Mouse (Mus musculus) liver, postnatal 0 days (tissue): ENCODE measurements around the gene Gpr89. TPM values are rescaled to one million over a fixed set of nuclear protein-coding genes. Genes with fewer than 3 reads are reported as not detected.

Experiments used
- ATAC-seq: fragments of 200-750 bp; cut with Nextera tagmentation; 2 replicates; pipeline ENCODE4 v1.8.0; 2017; ENCODE audit warnings: mild to moderate bottlenecking, moderate library complexity
- DNase-seq: peaks from one replicate; pipeline ENCODE4 v3.0.0-alpha.2; 2016
- H3K27ac ChIP-seq: fragments of 300-500 bp; sonication (generic); 2 replicates; pipeline ENCODE4 v1.5.1; 2014; ENCODE audit warnings: antibody characterized with exemption, moderate library complexity, mild to moderate bottlenecking, low read depth
- H3K27me3 ChIP-seq: fragments of 300-500 bp; sonication (generic); 2 replicates; pipeline ENCODE4 v1.6.1; 2014; ENCODE audit warnings: low read length, control low read depth, mixed read lengths; ENCODE audit not compliant: insufficient read depth
- H3K36me3 ChIP-seq: fragments of 300-500 bp; sonication (generic); replicated peaks from 2 replicates; pipeline ENCODE4 v1.6.1; 2014; ENCODE audit warnings: mild to moderate bottlenecking, control low read depth, low read length, moderate library complexity, mixed read lengths; ENCODE audit not compliant: insufficient read depth
- H3K4me1 ChIP-seq: fragments of 300-500 bp; sonication (generic); 2 replicates; pipeline ENCODE4 v1.6.1; 2014; ENCODE audit warnings: antibody characterized with exemption, mild to moderate bottlenecking, control low read depth; ENCODE audit not compliant: insufficient read depth
- H3K4me2 ChIP-seq: fragments of 300-500 bp; sonication (generic); 2 replicates; pipeline ENCODE4 v1.6.1; 2014; ENCODE audit warnings: low read depth, mild to moderate bottlenecking, low read length, moderate library complexity, mixed read lengths
- H3K4me3 ChIP-seq: fragments of 300-500 bp; sonication (generic); 2 replicates; pipeline ENCODE4 v1.5.1; 2014; ENCODE audit warnings: low read depth, low read length
- H3K9ac ChIP-seq: fragments of 300-500 bp; sonication (generic); replicated peaks from 2 replicates; pipeline ENCODE4 v1.6.1; 2014; ENCODE audit warnings: mild to moderate bottlenecking, moderate library complexity
- H3K9me3 ChIP-seq: fragments of 300-500 bp; sonication (generic); 2 replicates; pipeline ENCODE4 v1.6.1; 2016; ENCODE audit warnings: mild to moderate bottlenecking, control low read depth, low read length, mixed read lengths
- CTCF ChIP-seq: sonication (generic); IDR thresholded peaks from 2 replicates; pipeline ENCODE4 v1.5.1; 2016; ENCODE audit warnings: antibody characterized with exemption, low read depth
- EP300 ChIP-seq: IDR thresholded peaks from 2 replicates; pipeline ENCODE4 v1.6.1; 2016; ENCODE audit warnings: antibody characterized with exemption, low read depth, mild to moderate bottlenecking
- WGBS: fragments of 180-500 bp; shearing (Covaris S2); extraction: QIAGEN DNeasy Blood & Tissue Kit; methylation state at CpG from one replicate; pipeline ENCODE4 v1.1.7; 2014; ENCODE audit not compliant: insufficient replicate concordance; 5-methylcytosine and 5-hydroxymethylcytosine counted together
- polyA plus RNA-seq: library from polyadenylated mRNA; unstranded; fragments of >200 nt; fragmentation: Nextera tagmentation; extraction: Ambion mirVana; gene quantifications from 2 replicates; pipeline ENCODE4 v1.2.1, GENCODE M21; 2015

Gpr89 gene
- polyA plus RNA-seq, 1 experiment from 2014 or later, result 21.1 TPM

DNA sequence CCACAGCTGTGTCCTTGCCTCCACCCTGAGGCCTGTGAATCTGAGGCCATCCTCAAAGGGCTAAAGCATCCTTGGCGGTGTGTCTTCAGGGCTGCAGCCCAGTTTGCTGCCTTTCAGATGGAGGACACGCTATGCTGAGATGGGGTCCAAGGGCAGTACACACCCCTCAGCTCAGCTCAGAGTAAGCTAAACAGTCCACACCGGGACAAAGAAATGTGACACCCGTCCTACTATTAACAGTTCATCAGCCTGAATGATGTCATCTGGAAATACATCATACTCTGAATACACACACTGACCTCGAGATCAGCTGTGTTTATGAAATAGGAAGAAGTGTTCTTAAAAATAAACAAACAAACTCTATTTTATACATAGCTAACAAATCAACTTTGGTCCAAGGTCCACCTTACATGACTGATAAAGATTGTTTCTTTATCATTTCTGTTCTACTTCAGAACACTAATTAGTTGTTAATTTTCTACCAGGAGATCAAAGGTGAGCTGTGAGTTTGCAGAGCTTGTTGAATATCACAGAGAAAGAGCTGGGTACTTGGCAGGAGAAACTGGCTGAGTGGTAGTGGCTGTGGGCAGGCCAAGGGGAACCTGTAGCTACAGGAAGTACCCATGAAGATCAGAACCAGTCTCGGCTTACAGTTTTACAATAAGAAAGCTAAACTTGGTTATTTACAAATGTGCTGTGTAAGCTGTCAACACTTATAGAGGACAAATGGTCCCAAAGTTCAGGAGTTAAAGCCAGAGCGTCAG is 30.2 kb downstream of the Gpr89 start:
- Histone ChIP-seq H3K27me3 (no peaks in the 10 kb centered on the region), H3K36me3 (peaks cover 31% of the 10 kb centered on the region), H3K27ac (peak overlapping the region; percentile 72), H3K4me3 (no peak overlapping the region), H3K4me1 (0 out of 2 replicates have a peak, but pooled peaks cover 5% of the 10 kb centered on the region), H3K4me2 (no peak overlapping the region), H3K9ac (no peak overlapping the region), H3K9me3 (no peaks in the 10 kb centered on the region)
- WGBS, result 63% methylated on average over 7 of the region's 7 CpGs
- DNase-seq (no peak), ATAC-seq (peak; percentile 92)
- peak; percentile 24; the same call in 1 of the 2 replicates for TF ChIP-seq EP300
- TF ChIP-seq CTCF, result no peak

DNA sequence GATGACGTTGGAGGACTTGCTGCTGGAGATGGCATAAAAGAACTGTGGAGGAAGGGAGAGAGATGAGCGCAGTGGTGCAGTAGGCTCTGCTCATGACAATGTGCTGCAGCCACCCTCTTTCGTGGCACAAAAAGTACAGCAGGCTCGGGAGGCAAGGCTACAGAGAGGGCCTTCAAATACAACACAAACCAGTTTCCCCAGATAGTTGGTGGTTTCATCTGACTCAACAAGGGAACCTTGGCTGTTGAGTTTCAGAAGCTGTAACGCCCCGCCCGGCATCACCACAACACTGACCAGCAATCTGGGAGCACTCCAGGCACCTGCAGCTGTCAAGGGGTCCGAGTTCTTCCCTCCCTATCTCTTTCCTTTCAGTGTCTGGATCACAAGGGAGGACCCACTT is 32.6 kb downstream of the Gpr89 start:
- Histone ChIP-seq H3K4me3 (no peak overlapping the region), H3K27ac (no peak overlapping the region), H3K4me1 (0 out of 2 replicates have a peak, but pooled peaks cover 5% of the 10 kb centered on the region), H3K36me3 (peaks cover 34% of the 10 kb centered on the region), H3K9me3 (no peaks in the 10 kb centered on the region), H3K27me3 (no peaks in the 10 kb centered on the region), H3K9ac (no peak overlapping the region), H3K4me2 (no peak overlapping the region)
- TF ChIP-seq CTCF, result no peak
- no peak for TF ChIP-seq EP300
- ATAC-seq (no peak), DNase-seq (no peak)
- 88% methylated on average over 8 of the region's 8 CpGs for WGBS

DNA sequence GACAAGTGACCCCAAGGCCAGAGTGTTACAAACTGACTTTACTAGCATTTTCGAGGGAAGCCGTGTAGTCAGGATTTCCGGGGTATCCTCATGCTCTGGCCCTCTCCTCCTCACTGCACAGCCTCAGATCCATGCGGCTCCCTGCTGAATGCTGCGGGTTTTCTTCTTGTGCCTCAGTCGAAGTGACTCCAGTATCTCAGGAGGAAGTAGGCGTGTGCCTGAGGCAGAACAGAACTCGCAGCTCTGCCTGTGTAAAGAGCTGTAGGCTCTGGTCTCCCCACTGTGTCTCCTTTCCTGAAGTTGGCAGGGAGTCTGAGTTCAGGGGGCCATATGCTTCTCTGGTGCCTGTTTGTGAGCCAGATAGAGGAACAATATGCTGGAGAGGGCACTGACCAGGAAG is 34.1 kb downstream of the Gpr89 start:
- Histone ChIP-seq H3K27me3 (no peaks in the 10 kb centered on the region), H3K4me1 (0 out of 2 replicates have a peak, but pooled peaks cover 5% of the 10 kb centered on the region), H3K36me3 (peaks cover 34% of the 10 kb centered on the region), H3K4me3 (no peak overlapping the region), H3K9me3 (no peaks in the 10 kb centered on the region), H3K4me2 (no peak overlapping the region), H3K9ac (no peak overlapping the region), H3K27ac (no peak overlapping the region)
- no peak for DNase-seq
- TF ChIP-seq CTCF, result no peak
- TF ChIP-seq EP300, result no peak
- 76% methylated on average over 8 of the region's 8 CpGs for WGBS
- ATAC-seq, result no peak

DNA sequence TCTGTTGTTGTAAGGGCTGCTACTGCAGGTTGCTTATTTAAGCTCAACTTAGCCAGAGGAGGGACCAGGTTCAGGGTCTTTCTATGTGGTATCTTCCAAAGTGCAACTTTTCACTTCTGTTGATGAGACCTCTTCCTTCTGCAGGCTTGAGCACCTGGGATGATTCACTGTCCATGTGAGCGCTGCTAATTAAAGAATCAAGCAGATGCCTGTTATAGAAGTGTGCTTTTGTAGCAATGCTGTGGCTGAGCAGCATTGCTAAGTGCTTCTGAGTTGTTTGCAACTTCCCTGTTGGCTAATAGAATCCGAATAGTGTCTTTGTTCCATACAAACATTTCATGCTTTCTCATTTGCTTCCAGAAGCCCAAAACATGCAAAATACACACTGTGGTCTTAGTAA is 34.9 kb downstream of the Gpr89 start:
- 83% methylated on average over 2 of the region's 2 CpGs for WGBS
- Histone ChIP-seq H3K36me3 (peaks cover 34% of the 10 kb centered on the region), H3K9me3 (no peaks in the 10 kb centered on the region), H3K4me1 (0 out of 2 replicates have a peak, but pooled peaks cover under 1% of the 10 kb centered on the region), H3K4me3 (no peak overlapping the region), H3K9ac (no peak overlapping the region), H3K4me2 (no peak overlapping the region), H3K27ac (no peak overlapping the region), H3K27me3 (no peaks in the 10 kb centered on the region)
- no peak for ATAC-seq
- TF ChIP-seq CTCF (no peak), EP300 (no peak)
- no peak for DNase-seq

DNA sequence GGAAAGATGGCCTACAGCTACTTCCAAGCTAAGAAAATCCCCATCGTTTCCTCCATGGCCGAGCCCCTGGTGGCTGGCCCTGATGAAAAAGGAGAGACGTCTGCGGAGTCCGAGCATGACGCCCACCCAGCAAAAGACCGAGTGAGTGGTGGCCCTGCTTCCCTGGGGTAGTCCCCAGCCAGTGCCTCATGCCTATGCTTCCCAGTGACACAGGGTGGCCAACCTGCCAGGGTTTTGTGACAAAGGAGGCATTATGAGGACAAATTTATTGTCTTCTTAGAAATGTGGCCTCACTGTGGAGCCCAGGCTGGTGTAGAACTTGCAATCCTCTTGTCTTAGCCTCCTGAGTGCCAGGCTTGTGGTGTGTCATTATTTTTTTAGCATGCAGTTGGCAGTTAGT is 36.1 kb downstream of the Gpr89 start:
- peaks cover 32% of the 10 kb centered on the region for H3K36me3 ChIP-seq

DNA sequence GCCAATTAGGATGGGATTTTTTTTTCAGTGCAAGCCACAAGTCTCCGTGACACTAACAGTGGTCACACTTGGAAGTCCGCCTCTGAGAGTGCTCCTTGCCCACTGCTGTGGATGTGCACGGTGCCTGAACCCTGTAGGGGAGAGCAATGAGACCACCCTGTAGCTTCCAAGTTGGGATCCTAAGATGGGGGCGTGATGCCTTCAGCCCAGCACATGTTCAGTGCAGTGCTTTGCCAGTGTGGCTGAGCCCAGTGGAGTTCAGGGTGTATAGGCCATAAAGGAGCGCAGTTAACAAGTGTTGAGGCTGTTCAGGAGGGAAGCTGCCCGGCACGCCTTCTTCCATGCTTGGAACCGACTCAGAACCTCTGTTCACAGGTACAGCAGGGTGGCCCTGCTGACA is 36.6 kb downstream of the Gpr89 start:
- Histone ChIP-seq H3K27ac (no peak overlapping the region), H3K4me1 (no peaks in the 10 kb centered on the region), H3K4me3 (no peak overlapping the region), H3K36me3 (peaks cover 28% of the 10 kb centered on the region), H3K9ac (no peak overlapping the region), H3K27me3 (no peaks in the 10 kb centered on the region), H3K9me3 (no peaks in the 10 kb centered on the region), H3K4me2 (no peak overlapping the region)
- TF ChIP-seq EP300 (no peak), CTCF (no peak)
- ATAC-seq (no peak), DNase-seq (no peak)
- WGBS, result 83% methylated on average over 8 of the region's 8 CpGs

More for the DNA sequence above, 36.1 kb downstream of the Gpr89 start:
- TF ChIP-seq CTCF (no peak), EP300 (no peak)
- Histone ChIP-seq H3K9ac (no peak overlapping the region), H3K9me3 (no peaks in the 10 kb centered on the region), H3K4me1 (no peaks in the 10 kb centered on the region), H3K27ac (no peak overlapping the region), H3K4me2 (no peak overlapping the region), H3K27me3 (no peaks in the 10 kb centered on the region), H3K4me3 (no peak overlapping the region)
- DNase-seq, result no peak
- 92% methylated on average over 7 of the region's 7 CpGs for WGBS
- ATAC-seq, result no peak
